Mouse (Mus musculus) duodenum, adult 2 months (tissue): ENCODE data around the gene Gm21671. TPM values are rescaled to one million over a fixed set of nuclear protein-coding genes. Genes with fewer than 3 reads are reported as not detected.

Source experiments
- polyA plus RNA-seq: library from polyadenylated mRNA; depleted of rRNA; stranded (reverse); fragments of >200 nt; gene quantifications from 2 replicates; pipeline ENCODE4 v1.2.3, GENCODE M21; 2012; ENCODE audit warnings: low replicate concordance; rRNA removed

Gm21671 gene
- not detected in 2 replicates for polyA plus RNA-seq

GRCm38 (mm10) chr5:25954317-25954716 is at the start of gene Gm21671:
TSS of gene Gm21671 (minus strand) at chr5:25954417.

GRCm38 (mm10) chr5:25988550-25988949 is 34.3 kb upstream of the Gm21671 start, which contains the start of gene Gm21698:
TSS of gene Gm21698 (minus strand) at chr5:25988650.

GRCm38 (mm10) chr5:25972563-25972962 is 18.3 kb upstream of the Gm21671 start, which contains the start of gene Gm21680:
TSS of gene Gm21680 (minus strand) at chr5:25972663.

GRCm38 (mm10) chr5:25942281-25942680 is 11.9 kb downstream of the Gm21671 start, which contains the start of gene Gm21663:
TSS of gene Gm21663 (minus strand) at chr5:25942381.

Other genes with a start within 250 kb of the Gm21671 start
- gene Xrcc2, start 248.6 kb downstream of the Gm21671 start, polyA plus RNA-seq: 0.69 and 1.6 TPM in 2 replicates
- 0.06 and 0.07 TPM in 2 replicates for gene Actr3b, start 194.4 kb downstream of the Gm21671 start, polyA plus RNA-seq
- gene Gm21663, start 12.0 kb downstream of the Gm21671 start, polyA plus RNA-seq: not detected in 2 replicates
- not detected in 2 replicates for gene Gm21680, start 18.2 kb upstream of the Gm21671 start, polyA plus RNA-seq
- not detected in 2 replicates for gene Gm21698, start 34.2 kb upstream of the Gm21671 start, polyA plus RNA-seq
- gene Gm1979, start 50.4 kb upstream of the Gm21671 start, polyA plus RNA-seq: not detected in 2 replicates
- gene Gm5862, start 68.5 kb upstream of the Gm21671 start, polyA plus RNA-seq: not detected in 2 replicates
- gene Speer4a, start 85.1 kb upstream of the Gm21671 start, polyA plus RNA-seq: not detected in 2 replicates
- not detected in 2 replicates for gene Gm7347, start 104.2 kb upstream of the Gm21671 start, polyA plus RNA-seq
- not detected in 2 replicates for gene Gm10471, start 134.9 kb upstream of the Gm21671 start, polyA plus RNA-seq
- not detected in 2 replicates for gene 5031410I06Rik, start 150.9 kb upstream of the Gm21671 start, polyA plus RNA-seq
- not detected in 2 replicates for gene Gm10220, start 167.0 kb upstream of the Gm21671 start, polyA plus RNA-seq